Mouse (Mus musculus): ENCODE data around the gene Hif3a.

GRCm38 (mm10) chr7:17038018-17038695, 24.1 kb downstream of the Hif3a start:
- TF ChIP-seq CTCF (IDR thresholded peaks at IDR 0.05; ENCODE audit: insufficient read depth, low read length) (no peak), POLR2A (IDR thresholded peaks at IDR 0.05; ENCODE audit: borderline replicate concordance, extremely low read depth, low read depth, low read length) (no peak)

Data from lung, adult 2 months (tissue).